Mouse (Mus musculus) C2C12 (cell line): ENCODE results near the gene Gm49325. TPM values are rescaled to one million over a fixed set of nuclear protein-coding genes. Genes with fewer than 3 reads are reported as not detected.

Experiments
- H3K27me3 ChIP-seq: one replicate; pipeline ENCODE4 v1.6.1; 2011; ENCODE audit not compliant: control insufficient read depth, insufficient read depth, insufficient read length
- H3K36me3 ChIP-seq: one replicate; pipeline ENCODE4 v1.6.1; 2011; ENCODE audit not compliant: control insufficient read depth, insufficient read depth
- H3K4me3 ChIP-seq: one replicate; pipeline ENCODE4 v1.5.1; 2011; ENCODE audit warnings: mild to moderate bottlenecking, control low read depth; ENCODE audit not compliant: poor library complexity, insufficient read depth, severe bottlenecking
- H3K79me2 ChIP-seq: one replicate; pipeline ENCODE4 v1.6.1; 2011; ENCODE audit not compliant: control insufficient read depth, insufficient read depth
- H3K79me3 ChIP-seq: one replicate; pipeline ENCODE4 v1.6.1; 2011; ENCODE audit warnings: low read depth, control low read depth
- H3ac ChIP-seq: one replicate; pipeline ENCODE3; 2011; ENCODE audit warnings: low read depth; ENCODE audit not compliant: control insufficient read depth, insufficient read length
- CEBPB ChIP-seq: IDR thresholded peaks from one replicate; pipeline ENCODE4 v1.6.1; 2011; ENCODE audit warnings: low read depth, mild to moderate bottlenecking, control low read depth, moderate library complexity
- CTCF ChIP-seq: IDR thresholded peaks from one replicate; pipeline ENCODE4 v1.5.1; 2011; ENCODE audit not compliant: control insufficient read depth, insufficient read depth, insufficient read length
- FOSL1 ChIP-seq: IDR thresholded peaks from one replicate; pipeline ENCODE4 v1.8.0; 2011; ENCODE audit warnings: mild to moderate bottlenecking, low read length; ENCODE audit not compliant: poor library complexity, insufficient read depth, severe bottlenecking
- MAX ChIP-seq: IDR thresholded peaks from one replicate; pipeline ENCODE4 v1.6.1; 2011; ENCODE audit warnings: mild to moderate bottlenecking, control low read depth
- MYOD1 ChIP-seq: IDR thresholded peaks from one replicate; pipeline ENCODE4 v1.6.1; 2011; ENCODE audit warnings: low read depth; ENCODE audit not compliant: control insufficient read depth, insufficient read length
- MYOG ChIP-seq: IDR thresholded peaks from one replicate; pipeline ENCODE4 v1.6.1; 2011; ENCODE audit not compliant: control insufficient read depth, insufficient read length; ENCODE audit errors: extremely low read depth
- USF1 ChIP-seq: IDR thresholded peaks from one replicate; pipeline ENCODE4 v1.6.1; 2011; ENCODE audit warnings: low read depth, mild to moderate bottlenecking, control low read depth, moderate library complexity
- polyA plus RNA-seq: library from polyadenylated mRNA; unstranded; fragments of >200 nt; fragmentation: generic; extraction: Trizol; gene quantifications from one replicate; pipeline ENCODE4 v1.2.1, GENCODE M21; 2012; ENCODE audit warnings: missing spikeins

Gene Gm49325
- polyA plus RNA-seq, 1 experiment = 5.1 TPM

- Histone ChIP-seq H3K36me3 (peaks cover 19% of the 10 kb centered on the region), H3K27me3 (no peaks in the 10 kb centered on the region), H3K4me3 (no peak overlapping the region), H3K79me3 (peaks cover 70% of the 10 kb centered on the region), H3ac (no peak overlapping the region), H3K79me2 (peaks cover 89% of the 10 kb centered on the region)
- TF ChIP-seq USF1 (no peak), CTCF (no peak), FOSL1 (no peak), CEBPB (no peak), MAX (no peak), MYOD1 (no peak), MYOG (no peak)
Observed at GRCm38 (mm10) chr10:77626036-77626435, 20.0 kb downstream of the Gm49325 start.

GRCm38 (mm10) chr10:77626591-77626990, 20.6 kb downstream of the Gm49325 start:
- TF ChIP-seq MYOD1 (no peak), USF1 (no peak), CEBPB (no peak), CTCF (no peak), FOSL1 (no peak), MYOG (no peak), MAX (no peak)
- peaks cover 95% of the 10 kb centered on the region for H3K79me2 ChIP-seq
- no peak overlapping the region for H3ac ChIP-seq
- peaks cover 73% of the 10 kb centered on the region for H3K79me3 ChIP-seq
- H3K27me3 ChIP-seq = no peaks in the 10 kb centered on the region
- no peak overlapping the region for H3K4me3 ChIP-seq
- peaks cover 19% of the 10 kb centered on the region for H3K36me3 ChIP-seq

- H3K27me3 ChIP-seq = no peaks in the 10 kb centered on the region
Observed at GRCm38 (mm10) chr10:77627497-77627896, 21.5 kb downstream of the Gm49325 start.

GRCm38 (mm10) chr10:77629163-77629562, 23.2 kb downstream of the Gm49325 start:
- Histone ChIP-seq H3ac (no peak overlapping the region), H3K4me3 (no peak overlapping the region), H3K79me2 (peaks cover 83% of the 10 kb centered on the region), H3K36me3 (peaks cover 39% of the 10 kb centered on the region), H3K79me3 (peaks cover 59% of the 10 kb centered on the region), H3K27me3 (no peaks in the 10 kb centered on the region)
- no peak for TF ChIP-seq FOSL1
- TF ChIP-seq MYOD1 = no peak
- no peak for TF ChIP-seq MYOG
- no peak for TF ChIP-seq USF1
- TF ChIP-seq CTCF = no peak
- no peak for TF ChIP-seq MAX
- no peak for TF ChIP-seq CEBPB

More at GRCm38 (mm10) chr10:77627497-77627896, 21.5 kb downstream of the Gm49325 start:
- H3K79me2 ChIP-seq = peaks cover 91% of the 10 kb centered on the region
- no peak overlapping the region for H3K4me3 ChIP-seq
- no peak overlapping the region for H3ac ChIP-seq
- H3K36me3 ChIP-seq = peaks cover 25% of the 10 kb centered on the region
- peaks cover 72% of the 10 kb centered on the region for H3K79me3 ChIP-seq
- TF ChIP-seq FOSL1 = no peak
- peak; percentile 87 for TF ChIP-seq CTCF

GRCm38 (mm10) chr10:77629970-77630369, 24.0 kb downstream of the Gm49325 start:
- Histone ChIP-seq H3K79me3 (peaks cover 51% of the 10 kb centered on the region), H3ac (no peak overlapping the region), H3K4me3 (no peak overlapping the region), H3K36me3 (peaks cover 46% of the 10 kb centered on the region), H3K27me3 (no peaks in the 10 kb centered on the region), H3K79me2 (peaks cover 76% of the 10 kb centered on the region)
- TF ChIP-seq MAX = no peak
- no peak for TF ChIP-seq MYOD1

GRCm38 (mm10) chr10:77634016-77634415, 28.0 kb downstream of the Gm49325 start:
- H3ac ChIP-seq = no peak overlapping the region
- H3K4me3 ChIP-seq = no peak overlapping the region
- H3K79me2 ChIP-seq = peaks cover 76% of the 10 kb centered on the region
- no peaks in the 10 kb centered on the region for H3K27me3 ChIP-seq
- H3K79me3 ChIP-seq = peaks cover 31% of the 10 kb centered on the region
- TF ChIP-seq FOSL1 (no peak), CEBPB (no peak), MYOD1 (no peak), CTCF (no peak), MAX (no peak), USF1 (no peak), MYOG (no peak)
- peaks cover 78% of the 10 kb centered on the region for H3K36me3 ChIP-seq
